Mouse (Mus musculus) kidney, adult 9 months (tissue): ENCODE data around the gene Fhad1.

ENCODE experiments used
- DNase-seq: peaks from one replicate; pipeline ENCODE4 v3.0.0; 2022

Gene Fhad1

GRCm38 (mm10) chr4:141879875-141880274 is 135.0 kb downstream of the Fhad1 start:
- no peak for DNase-seq

- DNase-seq = no peak
Measured at GRCm38 (mm10) chr4:141879074-141879473, 135.8 kb downstream of the Fhad1 start.

- no peak for DNase-seq
Measured at GRCm38 (mm10) chr4:141878621-141879020, 136.3 kb downstream of the Fhad1 start.

GRCm38 (mm10) chr4:141875481-141876108 is 139.3 kb downstream of the Fhad1 start:
- no peak for DNase-seq

- DNase-seq = peak; percentile 75
Measured at GRCm38 (mm10) chr4:141874601-141875460, 140.1 kb downstream of the Fhad1 start, which contains the start of gene Efhd2. TSS of gene Efhd2 (minus strand) at chr4:141874920.

- DNase-seq = no peak
Measured at GRCm38 (mm10) chr4:141874111-141874600, 140.7 kb downstream of the Fhad1 start.

GRCm38 (mm10) chr4:141872977-141873376 is 141.9 kb downstream of the Fhad1 start:
- DNase-seq = no peak

GRCm38 (mm10) chr4:141871909-141872308 is 143.0 kb downstream of the Fhad1 start:
- DNase-seq = no peak

GRCm38 (mm10) chr4:141871333-141871725 is 143.6 kb downstream of the Fhad1 start:
- DNase-seq = no peak

GRCm38 (mm10) chr4:141870666-141871332 is 144.1 kb downstream of the Fhad1 start:
- DNase-seq = peak; percentile 82

- no peak for DNase-seq
Measured at GRCm38 (mm10) chr4:141869436-141870215, 145.3 kb downstream of the Fhad1 start.

GRCm38 (mm10) chr4:141868051-141868450 is 146.8 kb downstream of the Fhad1 start:
- DNase-seq = no peak

GRCm38 (mm10) chr4:141867498-141867897 is 147.4 kb downstream of the Fhad1 start:
- DNase-seq = no peak

- peak; percentile 42 for DNase-seq
Measured at GRCm38 (mm10) chr4:141866933-141867490, 147.9 kb downstream of the Fhad1 start.

GRCm38 (mm10) chr4:141865600-141865999 is 149.3 kb downstream of the Fhad1 start:
- peak; percentile 49 for DNase-seq

GRCm38 (mm10) chr4:141865006-141865405 is 149.9 kb downstream of the Fhad1 start:
- DNase-seq = no peak

- DNase-seq = no peak
Measured at GRCm38 (mm10) chr4:141864506-141864905, 150.4 kb downstream of the Fhad1 start.

GRCm38 (mm10) chr4:141863726-141864280 is 151.1 kb downstream of the Fhad1 start:
- no peak for DNase-seq

GRCm38 (mm10) chr4:141862867-141863266 is 152.0 kb downstream of the Fhad1 start:
- DNase-seq = no peak

- no peak for DNase-seq
Measured at GRCm38 (mm10) chr4:141861591-141862295, 153.1 kb downstream of the Fhad1 start.

GRCm38 (mm10) chr4:141860246-141860841 is 154.5 kb downstream of the Fhad1 start:
- no peak for DNase-seq
